Mouse (Mus musculus) ES-E14 (cell line): ENCODE measurements at regions not wholly inside any gene's neighbourhood (a gene's known extent, or its start where the extent isn't known, plus 50 kb on each side); places are given as distances from the start of the nearest gene placed in this dataset.

Experiments used
- DNase-seq: peaks from one replicate; pipeline ENCODE4 v3.0.0-alpha.2; 2013; ENCODE audit warnings: low read depth, low spot score
- H3K27ac ChIP-seq: 2 replicates; pipeline ENCODE4 v1.5.1; 2012; ENCODE audit warnings: low read depth, mild to moderate bottlenecking, low read length, moderate library complexity, mixed read lengths; ENCODE audit not compliant: poor library complexity, insufficient read depth, severe bottlenecking
- H3K36me3 ChIP-seq: 2 replicates; pipeline ENCODE4 v1.6.1; 2012; ENCODE audit warnings: mild to moderate bottlenecking, low read length, moderate library complexity, mixed read lengths; ENCODE audit not compliant: control insufficient read depth, poor library complexity, insufficient read depth, severe bottlenecking
- H3K4me1 ChIP-seq, 2 experiments: fragments of 150-350 bp in 1 of 2; sonication (generic) in 1 of 2; 2 replicates each; pipeline ENCODE4 v1.6.1; 2012; ENCODE audit warnings: low read length in 2 of 2, mild to moderate bottlenecking in 1 of 2, mixed read lengths in 1 of 2; ENCODE audit not compliant: control insufficient read depth in 2 of 2, insufficient read depth in 2 of 2, poor library complexity in 1 of 2
- H3K4me3 ChIP-seq, 2 experiments: fragments of 150-350 bp in 1 of 2; sonication (generic) in 1 of 2; 2 replicates each; pipeline ENCODE4 v1.5.1; 2012; ENCODE audit warnings: low read length in 2 of 2, low read depth in 1 of 2, mild to moderate bottlenecking in 1 of 2, mixed read lengths in 1 of 2; ENCODE audit not compliant: insufficient read depth in 1 of 2, poor library complexity in 1 of 2, severe bottlenecking in 1 of 2
- H3K9ac ChIP-seq: 2 replicates; pipeline ENCODE4 v1.6.1; 2012; ENCODE audit warnings: low read depth, mild to moderate bottlenecking, low read length, mixed read lengths; ENCODE audit not compliant: poor library complexity, insufficient read depth, severe bottlenecking
- H3K9me3 ChIP-seq: fragments of 150-350 bp; sonication (generic); 2 replicates; pipeline ENCODE4 v1.6.1; 2012; ENCODE audit warnings: low read depth, mild to moderate bottlenecking, low read length; ENCODE audit not compliant: control insufficient read depth, insufficient read depth
- CHD2 ChIP-seq: IDR thresholded peaks from 2 replicates; pipeline ENCODE4 v1.6.1; 2014; ENCODE audit warnings: mild to moderate bottlenecking, low read depth, low read length, inconsistent platforms
- HCFC1 ChIP-seq: IDR thresholded peaks from 2 replicates; pipeline ENCODE4 v1.6.1; 2012; ENCODE audit warnings: low read length, inconsistent platforms, borderline replicate concordance; ENCODE audit not compliant: insufficient read depth
- MAFK ChIP-seq: IDR thresholded peaks from 2 replicates; pipeline ENCODE4 v1.6.1; 2014; ENCODE audit warnings: mild to moderate bottlenecking, low read depth, low read length, inconsistent platforms; ENCODE audit not compliant: insufficient read depth
- ZC3H11A ChIP-seq: IDR thresholded peaks from 2 replicates; pipeline ENCODE4 v1.6.1; 2012; ENCODE audit warnings: low read depth, mild to moderate bottlenecking, inconsistent platforms, low read length, borderline replicate concordance
- ZNF384 ChIP-seq: IDR thresholded peaks from 2 replicates; pipeline ENCODE4 v1.6.1; 2012; ENCODE audit warnings: low read depth, low read length, inconsistent platforms
- in situ Hi-C, 2 experiments: fragments of 600-800 bp; cut with MboI; formaldehyde crosslinking; loops; one replicate each; pipeline ENCODE4 v1.15.1; 2025; ENCODE audit warnings: low sequenced_read_pairs in 2 of 2, inconsistent platforms in 1 of 2; ENCODE audit not compliant: unreplicated experiment in 2 of 2

GRCm38 (mm10) chr14:60486278-60486935, 113.3 kb downstream of the Amer2 start:
- H3K4me3 ChIP-seq = 0 out of 4 replicates have a peak overlapping the region, but pooled peaks of 1 of the 2 experiments have one; percentile 5

GRCm38 (mm10) chr14:60489111-60489510, 116.1 kb downstream of the Amer2 start:
- Histone ChIP-seq H3K36me3 (no peaks in the 10 kb centered on the region), H3K4me3 (no peak overlapping the region), H3K9ac (no peak overlapping the region), H3K9me3 (no peaks in the 10 kb centered on the region), H3K4me1 (peaks cover 0 to 4% of the 10 kb centered on the region in 2 experiments; a peak in 2 of 4 replicates), H3K27ac (no peak overlapping the region)
- TF ChIP-seq MAFK (no peak), ZC3H11A (no peak), CHD2 (no peak), ZNF384 (no peak), HCFC1 (no peak)
- DNase-seq = no peak
- in situ Hi-C loops = no loop called here

More at GRCm38 (mm10) chr14:60486278-60486935, 113.3 kb downstream of the Amer2 start:
- Histone ChIP-seq H3K36me3 (no peaks in the 10 kb centered on the region), H3K27ac (no peak overlapping the region), H3K4me1 (peaks cover 0 to 4% of the 10 kb centered on the region in 2 experiments; a peak in 2 of 4 replicates), H3K9ac (no peak overlapping the region), H3K9me3 (no peaks in the 10 kb centered on the region)
- peak; percentile 15 for DNase-seq
- no peak for TF ChIP-seq ZC3H11A
- TF ChIP-seq ZNF384 = 0 out of 2 replicates have a peak, but pooled peaks have one; percentile 21
- in situ Hi-C loops = no loop called here

- no peak for DNase-seq
- H3K27ac ChIP-seq = no peak overlapping the region
- in situ Hi-C loops = no loop called here
- peaks cover 0 to 4% of the 10 kb centered on the region in 2 experiments; a peak in 2 of 4 replicates for H3K4me1 ChIP-seq
- TF ChIP-seq MAFK = no peak
- TF ChIP-seq ZNF384 = no peak
- no peak for TF ChIP-seq HCFC1
- TF ChIP-seq CHD2 = no peak
- no peak for TF ChIP-seq ZC3H11A
- no peaks in the 10 kb centered on the region for H3K9me3 ChIP-seq
- H3K36me3 ChIP-seq = no peaks in the 10 kb centered on the region
- H3K4me3 ChIP-seq = no peak overlapping the region
- no peak overlapping the region for H3K9ac ChIP-seq
Observed at GRCm38 (mm10) chr14:60490886-60491285, 117.8 kb downstream of the Amer2 start.

GRCm38 (mm10) chr14:60495441-60495840, 122.4 kb downstream of the Amer2 start:
- H3K9me3 ChIP-seq = no peaks in the 10 kb centered on the region
- H3K4me1 ChIP-seq = no peaks in the 10 kb centered on the region
- DNase-seq = no peak
- no peaks in the 10 kb centered on the region for H3K36me3 ChIP-seq
- in situ Hi-C loops = no loop called here
- H3K4me3 ChIP-seq = no peak overlapping the region
- no peak overlapping the region for H3K27ac ChIP-seq
- H3K9ac ChIP-seq = no peak overlapping the region
- no peak for TF ChIP-seq HCFC1
- TF ChIP-seq MAFK = no peak
- no peak for TF ChIP-seq CHD2
- no peak for TF ChIP-seq ZNF384
- no peak for TF ChIP-seq ZC3H11A
